Mouse (Mus musculus) forebrain, embryonic 11.5 days (tissue): ENCODE measurements around the gene Gstp3. TPM values are rescaled to one million over a fixed set of nuclear protein-coding genes. Genes with fewer than 3 reads are reported as not detected.

Source experiments
- ATAC-seq: fragments of 200-750 bp; cut with Nextera tagmentation; replicated peaks from 2 replicates; pipeline ENCODE4 v1.8.0; 2017; ENCODE audit warnings: moderate TSS enrichment; ENCODE audit not compliant: low FRiP score
- DNase-seq: peaks from one replicate; pipeline ENCODE4 v3.0.0-alpha.2; 2017; ENCODE audit warnings: low spot score
- H3K27ac ChIP-seq: fragments of 300-500 bp; sonication (generic); 2 replicates; pipeline ENCODE4 v1.5.1; 2014; ENCODE audit warnings: low read depth, low read length
- H3K27me3 ChIP-seq: fragments of 300-500 bp; sonication (generic); 2 replicates; pipeline ENCODE4 v1.6.1; 2014; ENCODE audit warnings: mild to moderate bottlenecking, low read length, mixed read lengths; ENCODE audit not compliant: control insufficient read depth, insufficient read depth
- H3K36me3 ChIP-seq: fragments of 300-500 bp; sonication (generic); 2 replicates; pipeline ENCODE4 v1.6.1; 2014; ENCODE audit warnings: mild to moderate bottlenecking, low read length, moderate library complexity, mixed read lengths; ENCODE audit not compliant: control insufficient read depth, insufficient read depth
- H3K4me1 ChIP-seq: fragments of 300-500 bp; sonication (generic); replicated peaks from 2 replicates; pipeline ENCODE4 v1.6.1; 2014; ENCODE audit warnings: low read length, mixed read lengths; ENCODE audit not compliant: control insufficient read depth, insufficient read depth
- H3K4me2 ChIP-seq: fragments of 300-500 bp; sonication (generic); 2 replicates; pipeline ENCODE4 v1.6.1; 2014; ENCODE audit warnings: low read depth, mild to moderate bottlenecking, low read length, moderate library complexity, mixed read lengths; ENCODE audit not compliant: severe bottlenecking
- H3K4me3 ChIP-seq: fragments of 300-500 bp; sonication (generic); 2 replicates; pipeline ENCODE4 v1.5.1; 2014; ENCODE audit warnings: low read depth, low read length
- H3K9ac ChIP-seq: fragments of 300-500 bp; sonication (generic); 2 replicates; pipeline ENCODE4 v1.6.1; 2014; ENCODE audit warnings: low read length
- H3K9me3 ChIP-seq: fragments of 300-500 bp; sonication (generic); 2 replicates; pipeline ENCODE4 v1.6.1; 2016; ENCODE audit warnings: low read length, mixed read lengths; ENCODE audit not compliant: control insufficient read depth
- WGBS: fragments of 180-500 bp; shearing (Covaris S2); extraction: QIAGEN DNeasy Blood & Tissue Kit; methylation state at CpG from one replicate; pipeline ENCODE4 v1.1.7; 2014; 5-methylcytosine and 5-hydroxymethylcytosine counted together
- polyA plus RNA-seq: library from polyadenylated mRNA; unstranded; fragments of >200 nt; fragmentation: Nextera tagmentation; extraction: Ambion mirVana; gene quantifications from 2 replicates; pipeline ENCODE4 v1.2.1, GENCODE M21; 2014

The Gstp3 gene
- polyA plus RNA-seq, 1 experiment from 2014 or later = not detected

DNA sequence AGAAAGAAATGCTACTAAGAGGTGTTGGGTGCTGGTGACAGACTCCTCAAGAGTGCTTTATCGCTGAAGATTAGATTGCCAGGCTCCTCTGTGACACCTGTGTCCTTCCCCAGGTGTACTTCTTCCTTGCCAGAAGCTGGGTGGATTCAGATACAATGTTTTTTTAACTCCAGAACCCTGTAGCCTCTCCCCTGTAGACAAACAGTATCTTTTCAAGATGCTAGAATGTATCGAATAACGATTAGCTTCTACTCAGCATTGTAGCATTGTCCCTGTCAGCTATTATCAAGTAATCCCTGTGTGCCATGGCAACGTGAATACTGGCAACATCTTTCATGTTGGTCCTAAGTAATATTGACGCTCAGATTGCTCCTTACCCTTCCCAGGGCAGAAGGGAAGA is 25.6 kb downstream of the Gstp3 start:
- no peak overlapping the region for H3K27ac ChIP-seq
- H3K36me3 ChIP-seq = no peaks in the 10 kb centered on the region; the same call in 1 of the 2 replicates
- 68% methylated on average over 5 of the region's 5 CpGs for WGBS
- ATAC-seq (no peak), DNase-seq (no peak)
- peaks cover 5% of the 10 kb centered on the region for H3K4me1 ChIP-seq
- H3K4me3 ChIP-seq = no peak overlapping the region
- H3K9me3 ChIP-seq = no peaks in the 10 kb centered on the region
- no peak overlapping the region for H3K9ac ChIP-seq
- no peaks in the 10 kb centered on the region for H3K27me3 ChIP-seq
- no peak overlapping the region for H3K4me2 ChIP-seq

DNA sequence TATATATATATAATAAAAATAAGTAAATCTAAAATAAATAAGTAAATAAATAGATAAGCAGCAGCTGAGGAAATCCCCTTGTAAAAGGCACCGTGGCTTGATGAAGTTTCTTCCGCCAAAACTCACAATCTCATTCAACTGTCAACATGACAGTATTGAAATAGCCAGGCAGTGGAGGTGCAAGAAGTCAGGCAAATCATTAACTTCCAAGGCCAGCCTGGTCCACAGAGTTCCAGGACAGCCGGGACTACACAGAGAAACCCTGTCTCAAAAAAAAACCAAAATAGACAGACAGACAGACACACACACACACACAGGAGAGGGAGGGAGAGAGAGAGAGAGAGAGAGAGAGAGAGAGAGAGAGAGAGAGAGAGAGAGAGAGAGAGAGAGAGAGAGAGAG is 26.1 kb downstream of the Gstp3 start:
- Histone ChIP-seq H3K27me3 (no peaks in the 10 kb centered on the region), H3K27ac (no peak overlapping the region), H3K9ac (no peak overlapping the region), H3K9me3 (no peaks in the 10 kb centered on the region), H3K36me3 (no peaks in the 10 kb centered on the region; the same call in 1 of the 2 replicates), H3K4me1 (peaks cover 5% of the 10 kb centered on the region), H3K4me2 (no peak overlapping the region), H3K4me3 (no peak overlapping the region)
- ATAC-seq (no peak), DNase-seq (no peak)
- WGBS = 87% methylated on average over 3 of the region's 3 CpGs

DNA sequence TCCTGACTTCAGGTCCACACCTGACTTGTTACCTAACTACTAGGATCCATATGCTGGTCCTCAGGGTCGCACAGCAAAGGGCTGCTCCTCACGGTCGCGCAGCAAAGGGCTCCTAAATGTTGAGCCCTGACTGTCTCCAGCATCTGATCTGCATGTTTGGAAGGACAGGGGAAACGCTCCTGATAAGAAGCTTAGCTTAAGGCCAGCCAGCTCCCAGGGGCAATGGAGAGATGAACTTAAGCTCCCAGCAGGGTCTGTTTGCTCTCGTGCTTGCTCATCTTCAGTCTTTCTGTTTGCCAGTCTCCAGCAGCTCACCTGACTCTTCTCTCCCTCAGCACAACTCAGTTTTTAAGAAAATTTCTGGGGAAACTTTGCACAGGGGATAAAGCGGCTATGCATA is 26.7 kb downstream of the Gstp3 start:
- Histone ChIP-seq H3K27ac (no peak overlapping the region), H3K4me1 (peaks cover 3% of the 10 kb centered on the region), H3K4me3 (no peak overlapping the region), H3K9ac (no peak overlapping the region), H3K9me3 (no peaks in the 10 kb centered on the region), H3K36me3 (no peaks in the 10 kb centered on the region; the same call in 1 of the 2 replicates), H3K4me2 (no peak overlapping the region), H3K27me3 (no peaks in the 10 kb centered on the region)
- 53% methylated on average over 7 of the region's 7 CpGs for WGBS
- DNase-seq = no peak
- no peak for ATAC-seq

GRCm38 (mm10) chr19:4027576-4027975 is 31.8 kb downstream of the Gstp3 start:
- no peaks in the 10 kb centered on the region for H3K36me3 ChIP-seq
- H3K9me3 ChIP-seq = no peaks in the 10 kb centered on the region; the same call in 1 of the 2 replicates
- no peaks in the 10 kb centered on the region for H3K4me1 ChIP-seq
- H3K4me2 ChIP-seq = no peak overlapping the region
- ATAC-seq (no peak), DNase-seq (no peak)
- H3K27ac ChIP-seq = no peak overlapping the region
- no peaks in the 10 kb centered on the region for H3K27me3 ChIP-seq
- H3K4me3 ChIP-seq = no peak overlapping the region
- H3K9ac ChIP-seq = no peak overlapping the region

DNA sequence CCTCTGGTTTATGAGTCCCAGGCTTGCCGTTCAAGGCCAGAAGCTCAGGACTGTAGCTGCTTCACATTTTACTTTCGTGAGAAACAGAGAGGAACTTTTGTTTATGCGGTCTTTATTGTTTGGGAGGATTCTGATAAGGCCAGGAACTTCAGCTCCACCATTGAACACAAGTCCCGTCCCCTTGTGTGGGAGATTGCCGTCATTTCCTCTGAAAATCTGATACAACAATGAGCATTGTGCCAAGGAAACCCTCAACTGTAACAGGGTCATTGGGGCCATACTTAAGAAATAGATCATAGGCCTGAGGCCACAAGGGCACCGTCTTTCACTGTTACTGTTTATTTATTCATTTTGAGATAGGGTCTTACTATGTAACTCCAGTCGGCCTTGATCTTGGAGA is 36.2 kb downstream of the Gstp3 start:
- H3K27me3 ChIP-seq = no peaks in the 10 kb centered on the region
- no peak overlapping the region for H3K27ac ChIP-seq
- no peak overlapping the region for H3K9ac ChIP-seq
- H3K4me3 ChIP-seq = no peak overlapping the region
- no peaks in the 10 kb centered on the region for H3K36me3 ChIP-seq
- ATAC-seq (no peak), DNase-seq (no peak)
- no peaks in the 10 kb centered on the region; the same call in 1 of the 2 replicates for H3K9me3 ChIP-seq
- WGBS = 79% methylated on average over 7 of the region's 7 CpGs
- H3K4me2 ChIP-seq = no peak overlapping the region
- no peaks in the 10 kb centered on the region; the same call in 1 of the 2 replicates for H3K4me1 ChIP-seq

GRCm38 (mm10) chr19:4018743-4019583 is 40.4 kb downstream of the Gstp3 start:
- no peak overlapping the region for H3K9ac ChIP-seq
- H3K4me2 ChIP-seq = no peak overlapping the region
- ATAC-seq (no peak), DNase-seq (peak; percentile 72)
- no peaks in the 10 kb centered on the region for H3K27me3 ChIP-seq
- H3K4me3 ChIP-seq = no peak overlapping the region
- H3K27ac ChIP-seq = no peak overlapping the region
- H3K36me3 ChIP-seq = no peaks in the 10 kb centered on the region
- no peaks in the 10 kb centered on the region for H3K9me3 ChIP-seq
- 37% methylated on average over 18 of the region's 18 CpGs for WGBS
- H3K4me1 ChIP-seq = no peaks in the 10 kb centered on the region; the same call in 1 of the 2 replicates

DNA sequence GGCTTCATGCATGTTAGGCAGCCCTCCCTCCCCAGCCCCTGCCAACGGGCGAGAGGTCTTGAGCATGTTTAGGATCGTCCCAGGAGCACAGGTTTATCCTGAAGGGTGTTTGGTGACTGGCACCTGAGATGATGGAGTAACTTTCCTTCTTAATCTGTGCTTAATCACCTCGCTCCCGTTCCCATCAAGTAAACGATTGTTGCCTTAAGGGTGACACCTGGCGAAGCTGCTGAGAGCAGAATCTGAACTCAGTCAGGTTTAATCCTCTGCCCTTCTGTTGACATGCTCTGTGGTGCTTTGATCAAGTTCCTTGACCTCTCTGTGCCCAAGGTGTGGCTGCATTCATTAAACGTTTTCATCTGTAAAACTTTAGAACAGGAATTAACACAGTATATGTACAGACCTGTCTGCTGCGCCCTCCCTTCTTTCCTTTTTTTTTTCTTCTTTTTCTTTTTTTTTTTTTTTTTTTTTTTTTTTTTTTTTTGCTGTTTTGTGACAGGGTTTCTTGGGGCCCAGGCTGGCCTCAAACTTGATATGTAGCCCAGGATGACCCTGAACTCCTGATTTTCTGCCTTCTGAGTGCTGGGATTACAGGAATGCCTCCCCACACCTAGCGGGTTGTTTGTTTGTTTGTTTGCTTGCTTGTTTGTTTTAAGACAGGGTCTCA is 41.3 kb downstream of the Gstp3 start:
- H3K9me3 ChIP-seq = no peaks in the 10 kb centered on the region
- no peaks in the 10 kb centered on the region; the same call in 1 of the 2 replicates for H3K4me1 ChIP-seq
- ATAC-seq (no peak), DNase-seq (no peak)
- H3K27me3 ChIP-seq = no peaks in the 10 kb centered on the region
- H3K36me3 ChIP-seq = no peaks in the 10 kb centered on the region
- H3K4me2 ChIP-seq = no peak overlapping the region
- H3K9ac ChIP-seq = no peak overlapping the region
- 69% methylated on average over 10 of the region's 10 CpGs for WGBS
- H3K27ac ChIP-seq = no peak overlapping the region
- H3K4me3 ChIP-seq = no peak overlapping the region

DNA sequence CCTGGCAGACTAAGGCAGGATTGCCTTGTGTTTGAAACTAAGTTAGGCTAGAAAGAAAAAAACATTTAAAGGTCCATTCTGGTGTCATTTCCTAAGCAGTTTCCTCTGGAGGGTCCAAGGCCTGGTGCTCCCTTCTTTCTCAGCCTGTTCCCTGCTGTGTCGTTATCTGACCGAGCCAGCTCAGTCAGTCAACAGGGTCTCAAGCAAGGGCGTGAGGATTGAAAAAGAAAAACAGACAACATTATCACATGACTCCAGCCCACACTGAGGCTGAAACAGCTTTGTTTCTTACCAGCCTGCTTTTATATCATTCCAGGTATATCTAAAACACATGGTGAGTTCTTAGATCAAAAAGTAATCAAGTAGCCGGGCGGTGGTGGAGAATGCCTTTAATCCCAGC is 43.7 kb downstream of the Gstp3 start:
- DNase-seq (no peak), ATAC-seq (no peak)
- no peak overlapping the region for H3K4me3 ChIP-seq
- no peak overlapping the region for H3K4me2 ChIP-seq
- H3K9me3 ChIP-seq = no peaks in the 10 kb centered on the region
- H3K4me1 ChIP-seq = peaks cover 5% of the 10 kb centered on the region; the same call in 1 of the 2 replicates
- no peak overlapping the region for H3K27ac ChIP-seq
- 66% methylated on average over 5 of the region's 5 CpGs for WGBS
- no peaks in the 10 kb centered on the region for H3K27me3 ChIP-seq
- no peak overlapping the region for H3K9ac ChIP-seq
- H3K36me3 ChIP-seq = no peaks in the 10 kb centered on the region; the same call in 1 of the 2 replicates
